Mouse (Mus musculus) ES-CJ7 (cell line): ENCODE measurements at regions not wholly inside any gene's neighbourhood (a gene's known extent, or its start where the extent isn't known, plus 50 kb on each side); places are given as distances from the start of the nearest gene placed in this dataset.
A peak's percentile ranks its signal among the peaks of the same experiment; 100 is the strongest.

Source experiments
- DNase-seq: peaks from one replicate; pipeline ENCODE4 v3.0.0; 2011; ENCODE audit warnings: low read depth, low spot score

GRCm38 (mm10) chr17:47271979-47272677 is 96.6 kb upstream of the Mrps10 start:
- no peak for DNase-seq

GRCm38 (mm10) chr17:47269053-47269891 is 99.4 kb upstream of the Mrps10 start:
- DNase-seq: no peak

GRCm38 (mm10) chr17:47267843-47268242 is 100.8 kb upstream of the Mrps10 start:
- DNase-seq: peak; percentile 46

- DNase-seq: peak; percentile 54
Observed at GRCm38 (mm10) chr17:47267076-47267475, 101.6 kb upstream of the Mrps10 start.

GRCm38 (mm10) chr17:47266335-47266734 is 102.4 kb upstream of the Mrps10 start:
- no peak for DNase-seq

- peak; percentile 35 for DNase-seq
Observed at GRCm38 (mm10) chr17:47262986-47263385, 105.7 kb upstream of the Mrps10 start.

- no peak for DNase-seq
Observed at GRCm38 (mm10) chr17:47262141-47262540, 106.5 kb upstream of the Mrps10 start.

- DNase-seq: no peak
Observed at GRCm38 (mm10) chr17:47260976-47261375, 107.7 kb upstream of the Mrps10 start.

- no peak for DNase-seq
Observed at GRCm38 (mm10) chr17:47258296-47258695, 110.4 kb upstream of the Mrps10 start.

- DNase-seq: no peak
Observed at GRCm38 (mm10) chr17:47255209-47255608, 113.5 kb upstream of the Mrps10 start.

GRCm38 (mm10) chr17:47254026-47254425 is 114.7 kb upstream of the Mrps10 start:
- DNase-seq: no peak

GRCm38 (mm10) chr17:47250001-47250400 is 118.7 kb upstream of the Mrps10 start:
- no peak for DNase-seq

- no peak for DNase-seq
Observed at GRCm38 (mm10) chr17:47249176-47249575, 119.5 kb upstream of the Mrps10 start.

GRCm38 (mm10) chr17:47248053-47248452 is 120.6 kb upstream of the Mrps10 start:
- DNase-seq: no peak

- DNase-seq: no peak
Observed at GRCm38 (mm10) chr17:47247516-47247915, 121.2 kb upstream of the Mrps10 start.

GRCm38 (mm10) chr17:47246605-47247004 is 122.1 kb upstream of the Mrps10 start:
- DNase-seq: no peak

- DNase-seq: no peak
Observed at GRCm38 (mm10) chr17:47245635-47246034, 123.1 kb upstream of the Mrps10 start.

GRCm38 (mm10) chr17:47239086-47239485 is 129.6 kb upstream of the Mrps10 start:
- DNase-seq: no peak

GRCm38 (mm10) chr17:47237881-47238280 is 130.8 kb upstream of the Mrps10 start:
- DNase-seq: peak; percentile 42

- DNase-seq: no peak
Observed at GRCm38 (mm10) chr17:47234343-47234742, 134.3 kb upstream of the Mrps10 start.

GRCm38 (mm10) chr17:47233003-47233678 is 135.5 kb upstream of the Mrps10 start:
- DNase-seq: no peak

- DNase-seq: peak; percentile 44
Observed at GRCm38 (mm10) chr17:47230715-47231114, 138.0 kb upstream of the Mrps10 start.
